Mouse (Mus musculus) left cerebral cortex, postnatal 10 days (tissue): ENCODE results near the gene Gm20831. TPM values are rescaled to one million over a fixed set of nuclear protein-coding genes. Genes with fewer than 3 reads are reported as not detected.
"Not testable (repeated sequence)": the region's sequence is repeated elsewhere in the genome, so short reads cannot be mapped to it uniquely, and the experiment has no call there.

Experiments
- DNase-seq, 2 experiments: peaks; one replicate each; pipeline ENCODE4 v3.0.0; 2021 to 2022; ENCODE audit warnings: low spot score in 2 of 2, mixed read lengths in 1 of 2; ENCODE audit errors: extremely low spot score in 1 of 2
- intact Hi-C: fragments of 180-260 bp; cut with DNase I; formaldehyde crosslinking; loops from one replicate; pipeline ENCODE4 v1.15.1; 2025
- total RNA-seq, 2 experiments: library from RNA; stranded (reverse); gene quantifications; 2 replicates each; pipeline ENCODE4 v1.2.3; 2021

The Gm20831 gene
- not detected for total RNA-seq

DNA sequence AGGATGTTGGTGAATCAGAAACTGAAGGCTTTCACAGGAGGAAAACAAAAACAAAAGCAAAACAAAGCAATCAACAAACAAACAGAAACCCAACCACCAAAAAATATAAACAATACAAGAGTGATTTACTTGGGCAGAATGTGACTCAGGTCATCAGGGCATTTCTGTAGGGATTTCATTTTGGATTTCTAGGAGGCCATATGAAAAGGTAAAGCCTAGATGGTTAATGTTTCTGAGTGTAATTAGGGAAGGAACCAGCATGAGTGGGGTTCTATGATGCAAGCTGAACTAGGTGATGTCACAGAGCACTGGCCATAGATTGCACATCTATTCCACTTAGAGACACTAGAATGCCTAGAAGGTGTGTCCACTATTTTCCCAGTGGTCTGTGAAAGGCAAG is at the start of gene Gm20831, which contains the start of gene Gm20772:
Gene Gm20831, plus strand, starts transcription at position 301 of the 400 bp plus-strand sequence.
Gene Gm20772, plus strand, starts transcription at position 301 of the 400 bp plus-strand sequence.
- intact Hi-C loops, DNase-seq: not testable (repeated sequence)

DNA sequence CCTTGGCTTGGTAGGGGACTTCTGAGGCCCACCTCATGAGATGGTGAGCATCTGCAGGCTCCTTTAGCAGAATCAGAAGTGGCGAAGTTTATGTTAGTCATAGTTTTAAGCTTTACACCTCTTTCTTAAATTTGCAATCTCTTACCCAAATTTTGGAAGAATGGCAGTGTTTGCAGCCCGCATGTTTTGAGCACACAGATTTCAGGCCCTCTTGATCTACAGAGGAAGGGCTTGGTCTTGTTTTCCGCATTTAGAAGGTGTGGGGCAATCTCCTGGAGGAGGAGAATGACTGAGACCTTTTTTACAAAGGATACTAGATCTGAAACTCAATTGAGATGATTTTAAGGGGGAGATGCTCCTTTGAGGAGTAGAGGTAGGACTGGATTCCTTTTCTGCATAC is 28.4 kb upstream of the Gm20831 start, which contains the start of gene Gm21904:
Gene Gm21904, minus strand, starts transcription at position 101 of the 400 bp plus-strand sequence.
- DNase-seq, intact Hi-C loops: not testable (repeated sequence)

DNA sequence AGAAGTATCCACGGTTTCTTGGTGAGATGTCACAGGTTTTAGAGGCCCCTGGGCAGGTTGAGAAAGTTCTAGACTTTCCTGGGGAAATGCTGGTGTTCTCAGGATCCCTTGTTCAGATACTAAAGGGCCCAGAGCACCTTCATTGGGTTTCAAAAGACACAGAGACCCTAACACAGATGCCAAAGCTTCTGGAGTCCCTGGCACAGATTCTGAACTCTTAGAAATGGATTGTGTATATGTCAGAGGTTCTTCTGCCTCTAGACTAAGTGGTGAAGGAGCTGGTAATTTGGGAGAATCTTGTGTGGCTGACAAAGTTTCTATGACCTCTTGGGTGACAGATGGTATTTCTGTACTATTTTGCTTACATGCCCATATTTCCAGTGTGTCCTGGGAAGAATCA is 62.7 kb downstream of the Gm20831 start, which contains the start of gene Srsy:
Gene Srsy, minus strand, starts transcription at position 101 of the 400 bp plus-strand sequence.
- intact Hi-C loops = not testable (repeated sequence)

More for the DNA sequence above, 62.7 kb downstream of the Gm20831 start, which contains the start of gene Srsy:
- not testable (repeated sequence) for DNase-seq

Other genes with a start within 250 kb of the Gm20831 start
- gene Gm21904, start 28.5 kb upstream of the Gm20831 start, total RNA-seq = not detected
- gene Gm20772, start within 50 bp of the Gm20831 start, total RNA-seq = not detected
- not detected for gene Srsy, start 62.6 kb downstream of the Gm20831 start, total RNA-seq
- not detected for gene Gm21764, start 187.1 kb downstream of the Gm20831 start, total RNA-seq
- gene Ssty1, start 214.4 kb downstream of the Gm20831 start, total RNA-seq = not detected